Mouse (Mus musculus) cortical plate, adult 2 months (tissue): ENCODE results near the gene Slc8b1.

Source experiments
- CTCF ChIP-seq: fragments of 200-500 bp; IDR thresholded peaks from 2 replicates; pipeline ENCODE4 v1.5.1; 2011; ENCODE audit warnings: mild to moderate bottlenecking, control low read depth, low read length; ENCODE audit not compliant: insufficient read depth; ENCODE audit errors: extremely low read depth
- POLR2A ChIP-seq: fragments of 200-500 bp; IDR thresholded peaks from 2 replicates; pipeline ENCODE4 v1.6.1; 2011; ENCODE audit warnings: mild to moderate bottlenecking, low read length, control low read depth; ENCODE audit not compliant: insufficient read depth; ENCODE audit errors: extremely low read depth

- TF ChIP-seq CTCF (no peak), POLR2A (no peak)
These were observed 2.1 kb downstream of the Slc8b1 start for GRCm38 (mm10) chr5:120512911-120513555.
